Mouse (Mus musculus): ENCODE measurements around the gene Orc3. TPM values are rescaled to one million over a fixed set of nuclear protein-coding genes. Genes with fewer than 3 reads are reported as not detected.
"Not testable (repeated sequence)": the region's sequence is repeated elsewhere in the genome, so short reads cannot be mapped to it uniquely, and the experiment has no call there.

Gene Orc3
- polyA plus RNA-seq, 1 experiment from 2014 or later, result 92.3 TPM

- not testable (repeated sequence) for H3K4me2 ChIP-seq; H3K4me3 ChIP-seq (replicated peaks); H3K27ac ChIP-seq; H3K9me3 ChIP-seq (replicated peaks); H3K27me3 ChIP-seq; H3K4me1 ChIP-seq; H3K9ac ChIP-seq; ATAC-seq (replicated peaks; ENCODE audit: low FRiP score)
- peaks cover 82% of the 10 kb centered on the region for H3K36me3 ChIP-seq
- 85% methylated on average over 1 of the region's 1 CpGs for WGBS
These were observed 33.3 kb downstream of the Orc3 start for GRCm38 (mm10) chr4:34581489-34581888.

GRCm38 (mm10) chr4:34579215-34579614, 35.5 kb downstream of the Orc3 start:
- Histone ChIP-seq H3K4me1 (no peaks in the 10 kb centered on the region), H3K27me3 (no peaks in the 10 kb centered on the region), H3K4me3 (replicated peaks) (no peak overlapping the region), H3K36me3 (peaks cover 92% of the 10 kb centered on the region), H3K9ac (no peak overlapping the region), H3K27ac (no peak overlapping the region), H3K9me3 (replicated peaks) (no peaks in the 10 kb centered on the region), H3K4me2 (no peak overlapping the region)
- no peak for ATAC-seq (replicated peaks; ENCODE audit: low FRiP score)
- WGBS, result 83% methylated on average over 1 of the region's 1 CpGs

- no peak overlapping the region for H3K4me3 ChIP-seq (replicated peaks)
- ATAC-seq (replicated peaks; ENCODE audit: low FRiP score), result no peak
- H3K27me3 ChIP-seq, result no peaks in the 10 kb centered on the region
- H3K9me3 ChIP-seq (replicated peaks), result no peaks in the 10 kb centered on the region
- H3K4me1 ChIP-seq, result no peaks in the 10 kb centered on the region
- 98% methylated on average over 2 of the region's 2 CpGs for WGBS
- peaks cover 91% of the 10 kb centered on the region for H3K36me3 ChIP-seq
- no peak overlapping the region for H3K9ac ChIP-seq
- H3K4me2 ChIP-seq, result no peak overlapping the region
- no peak overlapping the region for H3K27ac ChIP-seq
These were observed 37.7 kb downstream of the Orc3 start for GRCm38 (mm10) chr4:34577028-34577427.

- no peak for ATAC-seq (replicated peaks; ENCODE audit: low FRiP score)
- 79% methylated on average over 2 of the region's 2 CpGs for WGBS
- no peak overlapping the region for H3K27ac ChIP-seq
- H3K4me3 ChIP-seq (replicated peaks), result no peak overlapping the region
- H3K4me1 ChIP-seq, result no peaks in the 10 kb centered on the region
- H3K36me3 ChIP-seq, result peaks cover 92% of the 10 kb centered on the region
- no peak overlapping the region for H3K9ac ChIP-seq
- H3K27me3 ChIP-seq, result no peaks in the 10 kb centered on the region
- H3K9me3 ChIP-seq (replicated peaks), result no peaks in the 10 kb centered on the region
- no peak overlapping the region for H3K4me2 ChIP-seq
These were observed 41.9 kb downstream of the Orc3 start for GRCm38 (mm10) chr4:34572876-34573275.

GRCm38 (mm10) chr4:34566226-34566625, 48.5 kb downstream of the Orc3 start:
- Histone ChIP-seq H3K4me3 (replicated peaks) (no peak overlapping the region), H3K27me3 (no peaks in the 10 kb centered on the region), H3K9me3 (replicated peaks) (no peaks in the 10 kb centered on the region), H3K4me1 (no peaks in the 10 kb centered on the region), H3K9ac (no peak overlapping the region), H3K36me3 (peaks cover 77% of the 10 kb centered on the region), H3K27ac (no peak overlapping the region), H3K4me2 (no peak overlapping the region)
- 90% methylated on average over 6 of the region's 6 CpGs for WGBS
- ATAC-seq (replicated peaks; ENCODE audit: low FRiP score), result no peak

GRCm38 (mm10) chr4:34560971-34561370, 53.8 kb downstream of the Orc3 start:
- peaks cover 31% of the 10 kb centered on the region for H3K36me3 ChIP-seq
- no peak overlapping the region for H3K27ac ChIP-seq
- no peak overlapping the region for H3K4me2 ChIP-seq
- 55% methylated on average over 4 of the region's 4 CpGs for WGBS
- no peaks in the 10 kb centered on the region for H3K27me3 ChIP-seq
- peaks cover 8% of the 10 kb centered on the region; the same call in 1 of the 2 replicates for H3K4me1 ChIP-seq
- H3K9me3 ChIP-seq (replicated peaks), result no peaks in the 10 kb centered on the region
- H3K4me3 ChIP-seq (replicated peaks), result no peak overlapping the region
- no peak for ATAC-seq (replicated peaks; ENCODE audit: low FRiP score)
- no peak overlapping the region for H3K9ac ChIP-seq

GRCm38 (mm10) chr4:34556183-34556582, 58.6 kb downstream of the Orc3 start:
- no peak overlapping the region for H3K4me3 ChIP-seq (replicated peaks)
- no peak for ATAC-seq (replicated peaks; ENCODE audit: low FRiP score)
- H3K27me3 ChIP-seq, result no peaks in the 10 kb centered on the region
- peaks cover 8% of the 10 kb centered on the region for H3K36me3 ChIP-seq
- no peak overlapping the region for H3K9ac ChIP-seq
- peaks cover 30% of the 10 kb centered on the region for H3K4me1 ChIP-seq
- H3K27ac ChIP-seq, result no peak overlapping the region
- H3K4me2 ChIP-seq, result no peak overlapping the region
- no peaks in the 10 kb centered on the region for H3K9me3 ChIP-seq (replicated peaks)

GRCm38 (mm10) chr4:34555604-34556003, 59.1 kb downstream of the Orc3 start:
- 88% methylated on average over 3 of the region's 3 CpGs for WGBS
- Histone ChIP-seq H3K36me3 (peaks cover 8% of the 10 kb centered on the region), H3K4me3 (replicated peaks) (no peak overlapping the region), H3K9ac (no peak overlapping the region), H3K4me1 (peaks cover 30% of the 10 kb centered on the region), H3K27me3 (no peaks in the 10 kb centered on the region), H3K9me3 (replicated peaks) (no peaks in the 10 kb centered on the region), H3K4me2 (no peak overlapping the region), H3K27ac (no peak overlapping the region)
- ATAC-seq (replicated peaks; ENCODE audit: low FRiP score), result no peak

- 63% methylated on average over 1 of the region's 1 CpGs for WGBS
- Histone ChIP-seq H3K27me3 (no peaks in the 10 kb centered on the region), H3K4me2 (no peak overlapping the region), H3K27ac (no peak overlapping the region), H3K4me1 (peaks cover 30% of the 10 kb centered on the region), H3K4me3 (replicated peaks) (no peak overlapping the region), H3K36me3 (peaks cover 8% of the 10 kb centered on the region), H3K9ac (no peak overlapping the region), H3K9me3 (replicated peaks) (no peaks in the 10 kb centered on the region)
- ATAC-seq (replicated peaks; ENCODE audit: low FRiP score), result no peak
These were observed 60.1 kb downstream of the Orc3 start for GRCm38 (mm10) chr4:34554596-34554995.

- H3K9me3 ChIP-seq (replicated peaks), result no peaks in the 10 kb centered on the region
- peak overlapping the region; percentile 63 for H3K4me2 ChIP-seq
- H3K4me1 ChIP-seq, result peaks cover 26% of the 10 kb centered on the region
- 2% methylated on average over 3 of the region's 3 CpGs for WGBS
- ATAC-seq (replicated peaks; ENCODE audit: low FRiP score), result no peak
- peak overlapping the region; percentile 98 for H3K9ac ChIP-seq
- H3K27ac ChIP-seq, result peak overlapping the region; percentile 97
- H3K4me3 ChIP-seq (replicated peaks), result peak overlapping the region; percentile 97
- H3K36me3 ChIP-seq, result peaks cover 8% of the 10 kb centered on the region
- no peaks in the 10 kb centered on the region for H3K27me3 ChIP-seq
These were observed 62.8 kb downstream of the Orc3 start for GRCm38 (mm10) chr4:34551966-34552365.

GRCm38 (mm10) chr4:34551098-34551809, 63.5 kb downstream of the Orc3 start:
- H3K27me3 ChIP-seq, result no peaks in the 10 kb centered on the region
- peak overlapping the region; percentile 98 for H3K9ac ChIP-seq
- no peaks in the 10 kb centered on the region for H3K9me3 ChIP-seq (replicated peaks)
- H3K36me3 ChIP-seq, result peaks cover 8% of the 10 kb centered on the region
- H3K27ac ChIP-seq, result peak overlapping the region; percentile 97
- H3K4me2 ChIP-seq, result peak overlapping the region; percentile 63
- H3K4me1 ChIP-seq, result peaks cover 23% of the 10 kb centered on the region
- ATAC-seq (replicated peaks; ENCODE audit: low FRiP score), result peak; percentile 85
- WGBS, result 0% methylated on average over 50 of the region's 50 CpGs
- H3K4me3 ChIP-seq (replicated peaks), result peak overlapping the region; percentile 97

GRCm38 (mm10) chr4:34550748-34551097, 64.0 kb downstream of the Orc3 start, which contains the start of gene Akirin2:
Akirin2 (plus strand) TSS chr4:34550937.
- H3K27ac ChIP-seq, result peak within 1 kb of the TSS; percentile 97
- H3K27me3 ChIP-seq, result no peaks in the 10 kb centered on the region
- no peaks in the 10 kb centered on the region for H3K9me3 ChIP-seq (replicated peaks)
- peaks cover 21% of the 10 kb centered on the region for H3K4me1 ChIP-seq
- under 1% methylated on average over 44 of the region's 53 CpGs for WGBS
- peak within 1 kb of the TSS; percentile 98 for H3K9ac ChIP-seq
- peak; percentile 71 for ATAC-seq (replicated peaks; ENCODE audit: low FRiP score)
- H3K4me2 ChIP-seq, result peak within 1 kb of the TSS; percentile 63
- peaks cover 6% of the 10 kb centered on the region for H3K36me3 ChIP-seq
- H3K4me3 ChIP-seq (replicated peaks), result peak within 1 kb of the TSS; percentile 97

Measured in kidney, embryonic 15.5 days (tissue).